Mouse (Mus musculus) cerebellum, postnatal 10 days (tissue): ENCODE results near the gene Rps18.
"Not testable (repeated sequence)": the region's sequence is repeated elsewhere in the genome, so short reads cannot be mapped to it uniquely, and the experiment has no call there.

Source experiments
- DNase-seq, 2 experiments: peaks; one replicate each; pipeline ENCODE4 v3.0.0; 2021; ENCODE audit warnings: mixed read lengths in 2 of 2

The Rps18 gene

DNA sequence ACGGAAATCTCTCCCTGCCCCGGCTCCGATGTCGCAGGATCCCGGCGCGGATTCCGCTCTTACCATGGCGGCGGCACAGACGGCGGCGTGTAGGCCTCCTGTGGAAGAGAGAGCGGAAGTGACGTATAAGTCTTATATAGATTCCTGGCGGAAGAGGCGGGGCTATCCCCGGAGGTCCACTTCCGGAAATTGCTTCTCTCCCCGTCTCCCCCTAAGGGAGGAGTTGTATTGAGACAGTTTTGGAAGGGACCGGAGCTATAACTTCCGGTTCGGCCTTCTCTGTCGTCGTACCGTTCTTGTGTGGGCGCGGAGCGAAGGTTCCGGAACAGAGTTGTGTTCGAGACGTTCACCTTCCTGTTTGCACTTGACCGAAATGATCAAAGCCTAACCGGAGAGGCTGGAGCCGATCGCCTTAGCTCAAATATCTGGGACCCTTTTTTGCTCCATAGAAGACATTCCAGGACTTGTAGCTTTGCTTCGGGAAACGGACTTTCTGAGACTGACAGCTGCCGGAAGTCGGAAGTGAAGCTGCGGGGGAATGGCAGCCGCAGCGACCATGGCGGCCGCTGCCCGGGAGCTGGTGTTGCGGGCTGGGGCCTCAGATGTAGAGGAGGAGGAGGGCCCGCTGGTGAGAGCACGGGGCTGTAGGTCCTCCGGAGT lies at the start of gene Rps18, which contains the start of gene Vps52:
Rps18 (minus strand) TSS at position 447 of the 660 bp plus-strand sequence.
Vps52 (plus strand) TSS at position 258 of the 660 bp plus-strand sequence.
- peak; percentile 97 to 99 for DNase-seq

DNA sequence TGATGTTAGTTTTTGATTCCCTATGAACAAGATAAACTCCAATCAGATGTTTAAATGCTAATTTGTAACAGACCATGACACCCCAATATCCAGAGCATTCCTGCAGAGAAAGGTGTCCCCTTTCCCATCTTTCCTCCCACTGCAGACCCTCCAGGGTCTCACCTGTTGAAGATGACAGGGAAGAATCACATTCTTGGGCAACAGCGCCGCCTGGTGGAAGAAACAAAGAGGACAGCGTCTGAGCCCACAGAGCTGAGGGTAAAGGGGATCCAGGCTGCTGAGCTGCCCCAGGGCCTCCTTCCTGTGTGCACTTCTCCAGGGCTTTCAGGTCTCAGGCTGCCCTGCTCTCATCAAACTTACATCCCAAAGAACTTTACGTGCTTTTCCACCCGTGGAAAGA lies 47.6 kb upstream of the Rps18 start:
- peak; percentile 70 to 75 for DNase-seq

DNA sequence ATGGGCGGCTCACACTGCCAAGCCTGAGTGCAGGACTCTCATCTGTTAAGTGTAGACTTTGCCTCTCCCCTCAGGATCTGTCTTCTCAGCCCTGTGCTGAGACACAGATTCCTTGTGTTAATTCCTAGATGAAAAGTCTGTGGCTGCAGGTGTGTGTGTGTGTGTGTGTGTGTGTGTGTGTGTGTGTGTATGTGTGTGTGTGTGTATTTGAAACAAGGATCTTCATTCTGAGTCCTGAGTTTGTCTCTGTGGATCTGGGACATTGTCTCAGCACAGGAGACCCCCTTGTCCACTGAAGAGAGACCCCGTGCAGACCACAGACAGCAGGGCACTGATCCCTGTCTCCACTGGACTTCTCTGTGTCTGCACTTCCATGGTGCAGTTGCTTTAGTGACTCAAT lies 45.0 kb upstream of the Rps18 start:
- not testable (repeated sequence) for DNase-seq

DNA sequence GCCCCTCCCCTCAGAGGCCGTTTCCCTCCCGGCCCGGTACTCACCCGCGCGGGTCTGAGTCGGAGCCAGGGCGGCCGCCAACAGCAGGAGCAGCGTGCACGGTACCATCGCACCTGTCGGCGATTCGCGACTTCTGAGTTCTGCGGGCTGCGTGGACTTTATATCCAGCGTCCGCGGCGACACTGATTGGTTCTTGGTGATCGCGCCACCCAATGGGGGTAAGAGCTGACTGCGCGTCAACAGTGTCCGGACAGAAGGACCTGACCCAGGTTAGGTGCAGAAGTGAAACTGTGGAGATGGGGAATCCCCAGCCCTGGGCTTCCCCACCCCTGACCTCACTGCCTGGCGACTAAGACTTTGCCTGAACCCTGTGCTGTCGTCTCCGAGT lies 44.3 kb upstream of the Rps18 start, which contains the start of gene H2-K1:
H2-K1 (minus strand) TSS at position 198 of the 388 bp plus-strand sequence.
- DNase-seq: peak; percentile 77 to 82

DNA sequence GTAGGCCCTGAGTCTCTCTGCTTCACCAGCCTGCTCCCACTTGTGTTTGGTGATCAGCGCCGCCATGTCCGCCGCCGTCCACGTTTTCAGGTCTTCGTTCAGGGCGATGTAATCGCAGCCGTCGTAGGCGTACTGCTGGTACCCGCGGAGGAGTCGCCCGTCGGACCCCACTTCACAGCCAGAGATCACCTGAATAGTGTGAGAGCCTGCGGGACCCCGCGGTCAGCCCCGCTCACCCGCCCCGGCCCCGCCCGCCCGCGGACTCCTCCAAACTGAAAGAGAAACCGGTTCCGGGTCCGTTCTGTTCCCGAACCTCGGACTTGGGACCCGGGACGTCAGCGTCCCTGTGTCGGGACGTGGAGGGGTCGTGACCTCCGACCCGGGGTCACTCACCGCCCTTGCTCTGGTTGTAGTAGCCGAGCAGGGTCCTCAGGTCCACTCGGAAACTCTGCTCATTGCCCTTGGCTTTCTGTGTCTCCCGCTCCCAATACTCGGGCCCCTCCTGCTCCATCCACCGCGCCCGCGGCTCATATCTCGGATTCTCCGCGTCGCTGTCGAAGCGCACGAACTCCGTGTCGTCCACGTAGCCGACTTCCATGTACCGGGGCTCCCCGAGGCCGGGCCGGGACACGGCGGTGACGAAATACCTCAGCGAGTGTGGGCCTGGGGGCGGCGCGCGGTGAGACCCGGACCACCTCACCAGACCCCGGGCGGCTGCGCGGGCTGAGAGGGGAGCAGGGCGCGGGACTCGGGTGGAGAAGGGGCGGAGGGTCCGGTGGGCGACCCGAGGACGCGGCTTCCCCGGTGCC lies 43.7 kb upstream of the Rps18 start:
- DNase-seq: peak in 1 of 2 experiments; percentile 28

DNA sequence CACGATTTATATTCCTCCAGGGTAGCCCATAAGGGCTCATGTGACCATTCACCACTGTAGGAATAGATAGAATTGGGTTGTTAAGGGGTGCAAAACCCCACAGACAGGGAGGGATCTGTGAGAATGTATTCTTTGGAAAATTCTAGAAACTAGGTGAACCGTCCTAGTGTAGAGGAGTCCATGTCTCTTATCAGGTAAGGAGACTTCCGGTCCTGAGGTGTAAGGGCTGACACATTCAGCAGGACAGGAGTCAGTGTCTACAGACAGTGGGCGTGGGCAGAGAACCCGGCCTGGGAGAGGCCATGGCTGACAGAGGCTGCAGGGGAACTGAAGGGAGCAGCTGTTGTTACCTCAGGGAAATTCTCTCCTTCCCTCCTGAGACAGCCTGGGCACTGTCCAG lies 42.9 kb upstream of the Rps18 start:
- DNase-seq: not testable (repeated sequence)

DNA sequence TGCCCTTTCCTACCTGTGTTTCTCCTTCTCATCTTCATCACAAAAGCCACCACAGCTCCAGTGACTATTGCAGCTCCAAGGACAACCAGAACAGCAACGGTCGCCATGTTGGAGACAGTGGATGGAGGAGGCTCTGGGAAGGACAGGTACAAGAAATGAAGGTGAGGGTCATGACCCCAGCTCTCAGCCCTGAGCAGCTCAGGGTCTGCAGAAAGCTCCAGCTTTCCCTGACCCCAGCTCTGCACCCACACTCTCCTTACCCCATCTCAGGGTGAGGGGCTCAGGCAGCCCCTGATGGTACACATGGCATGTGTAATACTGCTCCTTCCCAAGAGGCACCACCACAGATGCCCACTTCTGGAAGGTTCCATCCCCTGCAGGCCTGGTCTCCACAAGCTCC lies 41.2 kb upstream of the Rps18 start:
- not testable (repeated sequence) for DNase-seq

DNA sequence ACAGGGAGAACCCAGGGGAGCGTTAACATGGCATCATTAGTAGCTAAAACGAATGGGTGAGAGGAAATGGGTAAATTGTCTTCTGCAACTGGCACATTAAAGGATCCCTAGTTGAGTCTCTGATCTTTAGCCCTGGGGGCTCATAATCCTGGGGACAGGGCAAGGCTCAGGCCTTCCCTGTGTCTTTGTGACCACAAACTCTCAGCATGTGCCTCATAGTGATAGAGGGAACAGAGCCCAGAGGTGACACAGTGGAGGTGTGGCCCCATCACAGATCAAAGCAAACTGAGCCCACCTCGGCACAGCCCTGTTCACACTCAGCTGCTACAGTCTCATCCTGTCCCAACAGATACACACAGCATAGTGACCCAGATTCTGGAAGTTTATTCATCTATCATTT lies 39.9 kb upstream of the Rps18 start:
- DNase-seq: no peak

DNA sequence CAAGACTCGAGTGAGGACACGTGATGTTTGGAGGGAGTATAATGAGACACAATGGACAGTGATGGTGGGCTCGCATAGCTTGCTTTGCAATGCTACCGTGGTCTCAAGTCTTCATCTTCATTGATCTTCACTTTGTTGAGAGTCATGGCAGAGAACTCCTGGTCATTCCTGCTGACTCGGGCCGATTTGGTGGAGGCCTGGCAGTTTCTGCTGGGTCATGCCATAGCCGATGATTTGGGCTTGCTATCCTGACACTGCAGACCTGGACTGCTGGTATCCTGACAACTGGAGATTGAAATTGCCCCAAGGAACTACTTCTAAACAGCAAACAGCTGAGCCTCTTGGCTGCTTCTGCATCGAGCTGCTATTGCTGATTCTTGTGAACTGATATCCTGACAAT lies 39.2 kb upstream of the Rps18 start:
- DNase-seq: no peak

DNA sequence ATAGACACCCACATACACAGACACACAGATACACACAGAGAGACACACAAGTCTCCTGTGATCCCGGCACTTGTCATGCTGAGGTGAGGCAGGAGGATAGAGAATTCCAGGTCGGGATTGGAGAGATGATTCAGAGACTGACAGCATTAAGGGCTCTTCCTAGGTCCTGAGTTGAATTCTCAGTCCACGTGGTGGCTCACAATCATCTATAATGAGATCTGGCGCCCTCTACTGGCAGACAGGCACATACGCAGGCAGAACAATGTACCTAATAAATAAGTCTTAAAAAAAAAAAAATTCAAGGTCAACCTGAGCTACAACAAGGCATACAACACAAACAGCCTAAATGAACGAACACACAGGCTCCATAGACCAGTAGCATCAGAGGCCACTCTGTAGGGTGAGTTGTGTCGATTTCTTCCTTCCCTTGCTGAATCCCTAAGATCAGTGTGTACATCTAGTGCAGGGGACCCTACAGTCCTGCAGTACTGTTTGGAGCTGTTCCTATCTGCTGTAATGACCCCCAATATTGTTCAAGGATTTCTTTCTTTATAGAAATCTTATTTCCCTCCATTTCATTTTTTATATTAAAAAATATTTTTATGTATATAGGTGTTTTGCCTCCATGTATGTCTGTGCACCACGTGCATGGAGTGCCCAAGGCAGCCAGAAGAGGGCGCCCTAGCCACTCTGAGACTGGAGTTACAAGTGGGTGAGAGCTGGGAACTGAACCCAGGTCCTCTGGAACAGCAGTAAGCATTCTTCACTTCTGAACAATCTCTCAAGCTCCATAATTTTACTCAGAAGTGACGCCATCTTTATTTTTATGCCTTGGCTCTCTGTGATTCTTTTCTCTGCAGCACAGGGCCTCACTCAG lies 36.2 kb upstream of the Rps18 start:
- peak; percentile 77 to 86 for DNase-seq

DNA sequence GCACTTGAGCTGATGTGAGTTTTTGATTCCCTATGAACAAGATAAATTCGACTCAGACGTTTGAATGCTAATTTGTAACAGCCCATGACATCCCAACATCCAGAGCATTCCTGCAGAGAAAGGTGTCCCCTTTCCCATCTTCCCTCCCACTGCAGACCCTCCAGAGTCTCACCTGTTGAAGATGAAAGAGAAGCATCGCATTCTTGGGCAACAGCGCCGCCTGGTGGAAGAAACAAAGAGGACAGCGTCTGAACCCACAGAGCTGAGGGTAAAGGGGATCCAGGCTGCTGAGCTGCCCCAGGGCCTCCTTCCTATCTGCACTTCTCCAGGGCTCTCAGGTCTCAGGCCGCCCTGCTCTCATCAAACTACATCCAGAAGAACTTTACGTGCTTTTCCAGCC lies 26.3 kb upstream of the Rps18 start:
- DNase-seq: peak; percentile 80 to 87

DNA sequence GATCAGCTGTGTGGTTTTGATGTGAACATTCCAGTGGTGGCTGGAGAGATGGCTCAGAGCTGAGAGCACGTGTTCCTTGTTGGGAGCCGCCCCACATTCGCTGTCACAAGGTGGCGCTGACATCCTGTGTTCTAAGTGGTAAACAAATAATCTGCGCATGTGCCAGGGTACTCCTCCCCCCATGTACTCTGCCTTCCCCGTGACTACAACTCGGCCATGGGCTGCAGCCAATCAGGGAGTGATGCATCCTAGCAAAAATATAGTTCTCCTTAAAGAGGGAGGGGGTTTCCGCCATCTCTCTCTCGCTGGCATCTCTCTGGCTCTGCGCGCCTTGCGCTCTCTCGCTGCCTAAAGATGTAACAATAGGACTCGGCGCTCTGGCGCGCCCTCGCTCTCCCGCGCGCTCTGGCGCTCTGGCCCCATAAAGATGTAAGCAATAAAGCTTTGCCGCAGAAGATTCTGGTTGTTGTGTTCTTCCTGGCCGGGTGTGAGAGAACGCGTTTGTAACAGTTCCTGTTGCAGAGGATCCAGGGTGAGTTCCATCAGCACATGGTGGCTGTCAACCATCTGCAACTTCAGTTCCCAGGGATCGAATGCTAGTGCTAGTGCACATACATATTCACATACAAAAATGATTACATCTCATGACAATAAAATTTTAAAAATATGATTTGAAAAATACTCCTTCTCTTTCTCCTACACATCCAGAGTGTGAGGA lies 25.6 kb upstream of the Rps18 start:
- DNase-seq: peak; percentile 91 to 94

DNA sequence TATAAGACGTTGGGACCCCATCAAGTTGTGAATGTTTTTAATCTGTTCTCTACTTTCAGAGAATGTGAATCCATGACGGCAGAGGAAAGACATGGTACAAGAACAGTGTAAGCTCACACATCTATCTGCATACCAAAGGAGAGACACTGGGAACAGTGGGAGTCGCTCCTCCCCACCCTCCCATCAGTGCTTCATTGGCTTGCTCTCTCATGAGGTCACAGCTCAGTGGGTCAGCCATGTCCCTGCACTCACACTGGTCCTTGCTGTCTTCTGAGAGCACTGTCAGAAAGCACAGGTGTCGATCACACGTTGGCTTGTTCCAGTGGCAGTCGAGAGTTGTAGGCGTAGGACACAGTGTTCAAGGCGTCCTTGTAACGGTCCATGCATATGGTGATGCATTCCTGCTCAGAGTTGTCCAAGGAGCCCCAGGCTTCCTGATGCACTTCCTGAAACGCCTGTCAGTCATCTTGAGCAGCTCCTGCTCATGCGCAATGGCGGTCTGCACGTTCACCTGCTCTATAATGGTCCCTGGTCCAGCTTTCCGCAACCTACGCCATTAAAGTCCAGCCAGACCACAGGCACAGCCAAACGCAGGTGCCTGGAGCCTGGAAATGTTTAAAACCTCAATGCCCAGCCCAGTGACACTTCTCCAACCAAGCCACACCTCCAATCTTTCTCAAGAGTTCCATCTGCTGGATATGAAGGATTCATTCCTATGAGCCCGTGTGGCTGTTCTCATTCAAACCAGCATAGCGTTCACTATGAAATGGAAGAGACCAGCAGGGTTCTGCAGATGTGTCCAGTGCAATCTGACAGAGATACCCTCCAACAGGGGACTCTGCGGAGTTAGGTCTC lies 24.6 kb upstream of the Rps18 start:
- DNase-seq: no peak

DNA sequence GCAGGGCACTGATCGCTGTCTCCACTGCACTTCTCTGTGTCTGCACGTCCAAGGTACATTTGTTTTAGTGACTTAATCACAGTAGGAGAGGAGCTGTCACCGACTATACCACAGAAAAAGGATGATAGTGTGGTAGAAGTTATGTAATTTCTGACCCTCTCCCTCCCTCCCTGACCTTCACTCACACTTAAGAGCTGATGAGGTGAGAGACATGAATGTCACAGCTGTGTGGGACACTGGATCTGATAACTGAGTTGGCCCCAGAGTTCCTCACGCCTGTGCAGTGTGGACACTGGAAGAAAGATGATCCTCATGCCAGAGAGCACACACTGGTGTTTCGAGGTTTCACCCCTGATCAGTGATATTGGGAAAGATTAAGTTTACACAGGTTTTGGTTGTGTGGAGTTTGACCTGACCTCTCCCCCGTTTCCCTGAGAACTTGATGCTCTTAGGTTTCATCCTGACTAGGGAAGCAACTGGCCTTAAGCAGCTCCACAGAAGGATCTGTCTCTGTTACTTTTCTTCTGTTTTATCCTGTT lies 23.8 kb upstream of the Rps18 start:
- DNase-seq: no peak

DNA sequence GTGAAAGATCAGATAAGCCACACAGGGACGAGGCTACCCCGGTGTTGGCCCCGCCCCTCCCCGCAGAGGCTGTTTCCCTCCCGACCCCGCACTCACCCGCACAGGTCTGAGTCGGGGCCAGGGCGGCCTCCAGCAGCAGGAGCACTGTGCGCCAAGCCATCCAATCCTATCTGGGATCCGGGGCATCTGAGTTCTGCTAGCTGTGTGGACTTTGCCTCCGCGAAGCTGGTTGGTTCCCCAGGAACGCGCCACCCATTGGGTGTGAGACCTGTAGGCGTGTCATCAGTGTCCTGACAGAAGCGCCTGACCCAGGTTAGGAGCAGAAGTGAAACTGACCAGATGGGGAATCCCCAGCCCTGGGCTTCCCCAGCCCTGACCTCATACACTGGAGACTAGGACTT lies 22.8 kb upstream of the Rps18 start:
- peak; percentile 48 to 62 for DNase-seq

DNA sequence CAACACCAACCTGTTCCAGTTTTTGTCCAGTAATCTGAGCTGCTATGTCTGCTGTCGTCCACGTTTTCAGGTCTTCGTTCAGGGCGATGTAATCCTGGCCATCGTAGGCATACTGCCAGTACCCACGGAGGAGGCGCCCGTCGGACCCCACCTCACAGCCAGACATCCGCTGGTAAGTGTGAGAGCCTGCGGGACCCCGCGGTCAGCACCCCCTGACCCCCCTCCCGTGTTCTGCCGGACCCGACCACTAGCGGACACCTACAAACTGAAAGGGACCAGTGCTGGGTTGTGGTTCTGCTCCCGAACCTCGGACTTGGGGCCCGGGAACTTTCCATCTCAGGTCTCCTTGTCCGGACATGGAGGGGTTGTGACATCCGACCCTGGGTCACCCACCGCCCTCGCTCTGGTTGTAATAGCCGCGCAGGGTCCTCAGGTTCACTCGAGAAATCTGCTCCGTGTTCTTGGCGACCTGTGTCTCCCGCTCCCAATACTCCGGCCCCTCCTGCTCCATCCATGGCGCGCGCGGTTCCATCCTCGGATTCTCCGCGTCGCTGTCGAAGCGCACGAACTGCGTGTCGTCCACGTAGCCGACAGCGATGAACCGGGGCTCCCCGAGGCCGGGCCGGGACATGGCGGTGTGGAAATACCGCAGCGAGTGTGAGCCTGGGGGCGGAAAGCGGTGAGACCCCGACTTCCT lies 22.2 kb upstream of the Rps18 start:
- no peak for DNase-seq

DNA sequence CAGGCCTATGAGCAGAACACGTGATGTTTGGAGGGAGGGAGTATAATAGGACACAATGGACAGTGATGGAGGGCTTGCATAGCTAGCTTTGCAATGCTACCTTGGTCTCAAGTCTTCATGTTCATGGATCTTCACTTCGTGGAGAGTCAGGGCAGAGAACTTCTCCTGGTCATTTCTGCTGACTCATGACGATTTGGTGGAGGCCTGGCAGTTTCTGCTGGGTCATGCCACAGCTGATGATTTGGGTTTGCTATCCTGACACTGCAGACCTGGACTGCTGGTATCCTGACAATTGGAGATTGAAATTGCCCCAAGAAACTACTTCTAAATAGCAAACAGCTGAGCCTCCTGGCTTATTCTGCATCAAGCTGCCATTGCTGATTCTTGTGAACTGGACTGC lies 17.8 kb upstream of the Rps18 start:
- DNase-seq: no peak

DNA sequence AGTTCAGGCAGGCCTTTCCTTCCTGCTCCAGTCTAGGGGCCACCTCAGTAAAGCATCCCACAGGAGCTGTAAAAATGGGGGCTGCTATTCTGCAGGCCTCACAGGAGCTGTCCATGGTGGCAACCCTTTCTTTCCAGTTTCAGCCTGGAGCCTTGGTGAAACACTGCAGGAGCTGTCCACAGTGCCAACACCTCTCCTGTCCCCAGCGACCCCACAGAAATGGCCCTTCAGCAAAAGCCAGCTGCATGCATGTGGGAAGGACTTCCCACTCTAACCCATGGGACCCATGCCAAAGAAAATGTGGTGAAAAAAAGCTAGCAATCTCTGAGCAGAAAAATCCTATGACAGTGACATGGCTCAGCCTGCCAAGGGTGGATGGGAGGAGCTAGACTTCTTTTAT lies 16.9 kb upstream of the Rps18 start:
- no peak for DNase-seq

DNA sequence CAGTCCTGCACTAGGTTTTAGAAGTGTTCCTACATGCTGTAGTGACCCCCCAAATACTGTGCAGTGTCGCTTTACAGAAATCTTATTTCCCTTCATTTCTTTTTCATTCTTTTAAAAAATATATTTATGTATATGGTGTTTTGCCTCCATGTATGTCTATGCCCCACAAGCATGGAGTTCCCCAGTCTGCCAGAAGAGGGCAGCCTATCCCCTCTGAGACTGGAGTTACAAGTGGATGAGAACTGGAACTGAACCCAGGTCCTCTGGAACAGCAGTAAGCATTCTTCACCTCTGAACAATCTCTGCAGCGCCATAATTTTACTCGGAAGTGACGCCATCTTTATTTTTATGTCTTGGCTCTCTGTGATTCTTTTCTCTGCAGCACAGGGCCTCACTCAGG lies 13.6 kb upstream of the Rps18 start:
- peak in 1 of 2 experiments; percentile 29 for DNase-seq

DNA sequence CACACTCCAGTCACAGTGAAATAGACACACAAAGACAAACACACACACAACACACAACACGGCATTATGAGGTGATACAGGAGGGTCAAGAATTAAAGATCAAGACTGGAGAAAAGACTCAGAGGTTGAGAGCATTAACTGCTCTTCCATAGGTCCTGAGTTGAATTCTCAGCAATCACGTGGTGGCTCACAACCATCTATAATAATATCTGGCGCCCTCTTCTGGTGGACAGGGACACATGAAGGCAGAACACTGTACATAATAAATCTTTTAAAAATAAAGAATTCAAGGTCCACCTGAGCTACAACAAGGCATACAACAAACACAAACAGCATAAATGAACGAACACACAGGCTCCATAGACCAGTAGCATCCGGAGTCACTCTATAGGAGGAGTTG lies 13.1 kb upstream of the Rps18 start:
- peak; percentile 62 to 85 for DNase-seq

DNA sequence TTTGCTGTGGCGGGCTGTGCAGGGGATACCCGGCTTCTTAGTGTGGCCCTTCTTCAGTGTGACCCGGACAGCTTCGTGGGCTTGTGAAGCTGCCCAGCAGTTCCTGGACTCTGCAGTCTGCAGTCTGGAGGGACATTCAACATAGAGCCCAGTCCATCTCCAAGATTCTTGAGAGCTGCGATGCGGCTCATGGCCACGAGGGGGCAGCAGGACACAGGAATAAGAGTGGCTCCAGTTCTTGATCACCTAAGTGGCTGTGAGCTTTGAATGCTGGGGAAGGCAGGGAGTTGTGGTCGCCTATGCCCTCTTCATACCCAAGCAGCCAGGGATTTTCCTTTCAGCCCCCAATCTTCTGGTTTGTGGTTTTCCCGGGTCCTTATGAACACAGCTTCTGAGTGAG lies 12.7 kb upstream of the Rps18 start:
- peak; percentile 87 to 89 for DNase-seq
